Mouse (Mus musculus) cortical plate, adult 2 months (tissue): ENCODE measurements at regions not wholly inside any gene's neighbourhood (a gene's known extent, or its start where the extent isn't known, plus 50 kb on each side); places are given as distances from the start of the nearest gene placed in this dataset.

Experiments
- CTCF ChIP-seq: fragments of 200-500 bp; IDR thresholded peaks from 2 replicates; pipeline ENCODE4 v1.5.1; 2011; ENCODE audit warnings: mild to moderate bottlenecking, control low read depth, low read length; ENCODE audit not compliant: insufficient read depth; ENCODE audit errors: extremely low read depth
- POLR2A ChIP-seq: fragments of 200-500 bp; IDR thresholded peaks from 2 replicates; pipeline ENCODE4 v1.6.1; 2011; ENCODE audit warnings: mild to moderate bottlenecking, low read length, control low read depth; ENCODE audit not compliant: insufficient read depth; ENCODE audit errors: extremely low read depth

DNA sequence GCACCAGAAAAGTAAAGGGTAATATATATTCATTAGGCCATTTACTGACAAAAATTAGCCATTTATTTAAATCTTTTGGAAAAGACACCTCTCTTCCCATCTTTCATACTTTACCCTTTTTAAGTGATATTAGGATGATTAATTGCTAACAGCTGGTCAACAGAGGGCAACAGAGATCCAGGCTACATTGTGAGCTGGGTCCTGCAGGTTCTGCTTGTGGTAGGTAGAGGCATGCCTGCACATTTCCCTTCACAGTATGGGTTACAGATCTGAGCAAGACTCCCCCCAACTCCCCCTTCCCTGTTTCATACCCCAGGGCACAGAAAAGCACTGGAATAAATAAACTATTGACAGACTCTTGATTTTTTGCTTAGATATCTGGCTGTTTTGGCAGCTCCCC lies 408.1 kb downstream of the Plod2 start:
- TF ChIP-seq CTCF, result 0 out of 2 replicates have a peak, but pooled peaks have one; percentile 16
- no peak for TF ChIP-seq POLR2A
